Mouse (Mus musculus): ENCODE data around the gene Tram2. TPM values are rescaled to one million over a fixed set of nuclear protein-coding genes. Genes with fewer than 3 reads are reported as not detected.
A peak's percentile ranks its signal among the peaks of the same experiment; 100 is the strongest.

The Tram2 gene
- polyA plus RNA-seq, 1 experiment from 2014 or later = 3.5 TPM

DNA sequence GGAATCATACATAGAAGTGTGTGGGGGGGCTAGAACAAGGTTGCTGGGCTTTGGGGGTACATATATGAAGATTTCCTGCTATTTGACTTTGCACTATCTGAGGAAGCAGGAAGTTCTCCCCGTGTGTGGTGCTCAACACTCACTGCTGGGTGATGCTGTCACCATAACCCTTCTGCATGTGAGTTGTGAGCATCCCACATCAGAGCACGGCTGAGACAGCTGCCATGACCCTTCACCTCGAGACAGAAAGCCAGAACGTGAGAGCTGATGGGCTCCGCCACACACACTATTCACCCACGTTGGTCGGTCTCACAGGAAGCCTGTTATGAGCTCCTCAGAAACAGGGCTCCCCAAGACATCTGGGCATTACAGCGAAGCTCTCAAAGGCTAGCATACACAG lies 74.4 kb downstream of the Tram2 start:
- Histone ChIP-seq H3K9ac (no peak overlapping the region), H3K27ac (no peak overlapping the region), H3K36me3 (peaks cover 18% of the 10 kb centered on the region; the same call in 1 of the 2 replicates), H3K4me2 (replicated peaks) (no peak overlapping the region), H3K4me3 (no peak overlapping the region), H3K4me1 (no peaks in the 10 kb centered on the region), H3K9me3 (no peaks in the 10 kb centered on the region), H3K27me3 (replicated peaks) (no peaks in the 10 kb centered on the region)
- no peak for ATAC-seq (ENCODE audit: low FRiP score, low read depth)
- WGBS = 84% methylated on average over 8 of the region's 8 CpGs

DNA sequence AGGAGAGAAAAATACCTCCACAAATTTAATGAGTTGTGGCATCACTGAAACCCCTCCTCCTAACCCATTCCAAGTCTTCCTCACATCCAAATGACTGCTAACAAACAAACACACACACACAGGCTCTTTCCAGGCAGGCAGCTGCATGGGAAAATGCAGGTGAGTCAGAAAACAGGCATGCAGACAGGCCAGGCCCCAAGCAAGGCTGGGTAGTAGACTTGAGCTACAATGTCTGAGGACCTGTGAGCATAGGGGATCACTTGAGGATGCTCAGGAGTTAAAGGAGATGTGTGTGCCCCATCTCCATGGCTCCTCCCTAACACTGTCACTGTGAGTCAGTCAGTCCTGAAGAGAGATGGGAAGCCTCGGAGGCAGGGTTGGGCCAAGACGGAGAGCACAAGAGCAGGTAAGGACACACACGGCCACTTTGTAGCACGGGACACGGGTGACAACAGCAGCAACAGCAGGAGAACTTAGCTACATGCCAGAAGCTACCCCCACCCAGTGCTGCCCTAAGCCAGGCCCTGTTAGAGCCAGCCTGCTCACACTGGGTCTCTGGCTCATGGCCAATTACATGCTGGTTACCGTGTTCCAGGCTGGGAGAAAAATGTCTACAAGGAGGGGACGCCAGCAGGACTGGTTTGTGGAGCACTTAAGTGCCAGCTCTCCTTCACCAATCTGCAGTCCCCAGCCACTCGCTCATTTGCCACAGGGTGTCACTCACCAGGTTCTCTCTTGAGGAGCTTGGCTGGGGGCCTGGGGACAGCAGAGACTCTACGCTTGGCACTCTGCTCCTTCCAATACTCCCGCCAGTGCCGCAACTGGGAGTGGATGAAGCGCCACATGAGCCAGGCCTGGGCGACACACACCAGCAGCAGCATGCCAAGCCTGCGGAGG lies 76.5 kb downstream of the Tram2 start:
- H3K27me3 ChIP-seq (replicated peaks) = no peaks in the 10 kb centered on the region
- H3K9ac ChIP-seq = no peak overlapping the region
- WGBS = 91% methylated on average over 14 of the region's 14 CpGs
- ATAC-seq (ENCODE audit: low FRiP score, low read depth) = no peak
- no peak overlapping the region for H3K27ac ChIP-seq
- H3K9me3 ChIP-seq = no peaks in the 10 kb centered on the region
- H3K4me3 ChIP-seq = no peak overlapping the region
- H3K4me1 ChIP-seq = no peaks in the 10 kb centered on the region
- H3K36me3 ChIP-seq = peaks cover 18% of the 10 kb centered on the region; the same call in 1 of the 2 replicates
- H3K4me2 ChIP-seq (replicated peaks) = no peak overlapping the region

GRCm38 (mm10) chr1:20997881-20998389 lies 81.1 kb downstream of the Tram2 start:
- Histone ChIP-seq H3K4me1 (0 out of 2 replicates have a peak, but pooled peaks cover 3% of the 10 kb centered on the region), H3K4me3 (no peak overlapping the region), H3K27ac (no peak overlapping the region), H3K9me3 (no peaks in the 10 kb centered on the region), H3K9ac (no peak overlapping the region), H3K36me3 (peaks cover 11% of the 10 kb centered on the region; the same call in 1 of the 2 replicates), H3K27me3 (replicated peaks) (no peaks in the 10 kb centered on the region), H3K4me2 (replicated peaks) (no peak overlapping the region)
- ATAC-seq (ENCODE audit: low FRiP score, low read depth) = no peak
- 72% methylated on average over 13 of the region's 13 CpGs for WGBS

GRCm38 (mm10) chr1:20997328-20997689 lies 81.7 kb downstream of the Tram2 start:
- H3K9ac ChIP-seq = no peak overlapping the region
- H3K27me3 ChIP-seq (replicated peaks) = no peaks in the 10 kb centered on the region
- ATAC-seq (ENCODE audit: low FRiP score, low read depth) = peak; percentile 10; the same call in 1 of the 2 replicates
- peaks cover 5% of the 10 kb centered on the region; the same call in 1 of the 2 replicates for H3K36me3 ChIP-seq
- H3K9me3 ChIP-seq = no peaks in the 10 kb centered on the region
- 0 out of 2 replicates have a peak, but pooled peaks cover 3% of the 10 kb centered on the region for H3K4me1 ChIP-seq
- H3K4me3 ChIP-seq = no peak overlapping the region
- H3K4me2 ChIP-seq (replicated peaks) = no peak overlapping the region
- H3K27ac ChIP-seq = no peak overlapping the region
- WGBS = 81% methylated on average over 2 of the region's 2 CpGs

GRCm38 (mm10) chr1:20996603-20997327 lies 82.3 kb downstream of the Tram2 start:
- ATAC-seq (ENCODE audit: low FRiP score, low read depth) = peak; percentile 45
- Histone ChIP-seq H3K9me3 (no peaks in the 10 kb centered on the region), H3K27me3 (replicated peaks) (no peaks in the 10 kb centered on the region), H3K36me3 (0 out of 2 replicates have a peak, but pooled peaks cover 3% of the 10 kb centered on the region), H3K4me3 (no peak overlapping the region), H3K27ac (no peak overlapping the region), H3K9ac (no peak overlapping the region), H3K4me2 (replicated peaks) (no peak overlapping the region), H3K4me1 (0 out of 2 replicates have a peak, but pooled peaks cover 3% of the 10 kb centered on the region)
- WGBS = 59% methylated on average over 17 of the region's 17 CpGs

DNA sequence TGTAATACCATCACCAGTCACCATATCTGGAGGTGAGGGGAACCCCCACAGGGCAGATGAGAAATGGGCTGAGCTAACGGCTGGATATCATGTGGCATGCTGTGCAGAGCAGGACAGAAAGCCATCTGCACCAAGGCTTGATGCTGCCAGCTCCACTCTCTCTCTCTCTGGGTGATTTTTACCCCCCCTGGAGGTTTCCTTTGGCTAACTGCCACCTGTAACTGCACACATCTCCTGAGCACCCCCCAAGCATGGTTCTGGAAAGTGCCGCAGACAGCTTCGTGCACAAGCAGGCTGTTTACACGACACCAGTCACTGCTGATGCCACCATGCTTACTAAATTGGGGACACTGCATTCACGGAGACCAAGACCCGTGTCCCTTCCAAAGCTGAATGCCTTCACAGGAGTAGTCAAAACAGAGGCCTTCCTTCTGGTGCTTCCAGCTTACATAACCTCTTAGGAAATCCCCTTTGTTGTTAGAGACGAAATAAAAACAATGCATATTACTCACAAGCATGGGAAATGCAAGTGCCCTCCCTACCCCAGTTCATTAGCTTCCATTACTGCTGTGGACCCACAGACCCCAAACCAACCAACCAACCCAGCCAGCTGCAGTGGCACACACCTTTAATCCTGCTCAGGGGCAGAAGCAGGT lies 83.6 kb downstream of the Tram2 start:
- Histone ChIP-seq H3K36me3 (0 out of 2 replicates have a peak, but pooled peaks cover 3% of the 10 kb centered on the region), H3K9me3 (no peaks in the 10 kb centered on the region), H3K4me2 (replicated peaks) (no peak overlapping the region), H3K27me3 (replicated peaks) (no peaks in the 10 kb centered on the region), H3K4me3 (no peak overlapping the region), H3K27ac (no peak overlapping the region), H3K9ac (no peak overlapping the region), H3K4me1 (0 out of 2 replicates have a peak, but pooled peaks cover 3% of the 10 kb centered on the region)
- WGBS = 63% methylated on average over 7 of the region's 7 CpGs
- no peak for ATAC-seq (ENCODE audit: low FRiP score, low read depth)

GRCm38 (mm10) chr1:20994338-20994737 lies 84.7 kb downstream of the Tram2 start:
- ATAC-seq (ENCODE audit: low FRiP score, low read depth) = no peak
- Histone ChIP-seq H3K4me1 (0 out of 2 replicates have a peak, but pooled peaks cover 3% of the 10 kb centered on the region), H3K4me3 (no peak overlapping the region), H3K36me3 (no peaks in the 10 kb centered on the region), H3K9ac (no peak overlapping the region), H3K9me3 (no peaks in the 10 kb centered on the region), H3K27ac (no peak overlapping the region), H3K4me2 (replicated peaks) (no peak overlapping the region), H3K27me3 (replicated peaks) (no peaks in the 10 kb centered on the region)
- WGBS = 94% methylated on average over 5 of the region's 5 CpGs

GRCm38 (mm10) chr1:20993690-20994089 lies 85.3 kb downstream of the Tram2 start:
- 0 out of 2 replicates have a peak, but pooled peaks cover 3% of the 10 kb centered on the region for H3K4me1 ChIP-seq
- H3K4me3 ChIP-seq = no peak overlapping the region
- H3K27me3 ChIP-seq (replicated peaks) = no peaks in the 10 kb centered on the region
- WGBS = 84% methylated on average over 3 of the region's 3 CpGs
- no peak for ATAC-seq (ENCODE audit: low FRiP score, low read depth)
- H3K36me3 ChIP-seq = no peaks in the 10 kb centered on the region
- H3K4me2 ChIP-seq (replicated peaks) = no peak overlapping the region
- H3K9ac ChIP-seq = no peak overlapping the region
- no peaks in the 10 kb centered on the region for H3K9me3 ChIP-seq
- H3K27ac ChIP-seq = no peak overlapping the region

DNA sequence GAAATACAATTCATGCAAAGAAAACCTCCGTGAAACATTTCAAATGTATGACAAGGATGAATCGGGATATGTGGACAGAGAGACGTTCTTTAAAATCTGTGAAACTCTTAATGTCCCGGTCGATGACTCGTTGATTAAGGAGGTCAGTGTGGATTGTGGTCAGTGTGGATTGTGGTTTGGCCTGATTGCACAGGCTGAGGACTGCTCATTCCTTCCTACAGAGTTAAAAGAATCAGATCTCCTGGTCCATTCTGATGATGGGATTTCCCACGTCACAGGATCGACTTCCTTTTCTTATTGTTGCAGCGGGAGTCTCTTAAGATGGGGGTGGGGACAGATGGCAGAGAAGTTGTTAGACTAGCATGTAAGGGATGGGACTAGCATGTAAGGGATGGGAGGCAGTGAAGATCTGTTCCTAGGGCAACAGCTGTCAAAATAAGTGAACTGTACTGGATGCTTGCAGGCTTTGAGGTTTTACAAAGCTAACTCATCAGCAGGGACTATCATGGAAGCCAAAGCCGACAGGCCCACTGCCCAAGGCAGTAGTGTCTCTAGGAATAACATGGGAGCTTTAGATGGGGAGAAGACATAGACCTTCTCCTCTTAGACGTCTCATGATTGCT lies 89.5 kb downstream of the Tram2 start:
- H3K9ac ChIP-seq = no peak overlapping the region
- H3K9me3 ChIP-seq = no peaks in the 10 kb centered on the region
- no peak for ATAC-seq (ENCODE audit: low FRiP score, low read depth)
- H3K27ac ChIP-seq = no peak overlapping the region
- no peak overlapping the region for H3K4me2 ChIP-seq (replicated peaks)
- no peaks in the 10 kb centered on the region for H3K4me1 ChIP-seq
- 87% methylated on average over 11 of the region's 11 CpGs for WGBS
- H3K4me3 ChIP-seq = no peak overlapping the region
- H3K27me3 ChIP-seq (replicated peaks) = no peaks in the 10 kb centered on the region
- no peaks in the 10 kb centered on the region for H3K36me3 ChIP-seq

GRCm38 (mm10) chr1:20986378-20987056 lies 92.5 kb downstream of the Tram2 start:
- Histone ChIP-seq H3K27me3 (replicated peaks) (no peaks in the 10 kb centered on the region), H3K27ac (no peak overlapping the region), H3K4me1 (no peaks in the 10 kb centered on the region), H3K4me3 (no peak overlapping the region), H3K9ac (no peak overlapping the region), H3K4me2 (replicated peaks) (no peak overlapping the region), H3K9me3 (no peaks in the 10 kb centered on the region), H3K36me3 (no peaks in the 10 kb centered on the region)
- peak; percentile 43; the same call in 1 of the 2 replicates for ATAC-seq (ENCODE audit: low FRiP score, low read depth)
- WGBS = 55% methylated on average over 10 of the region's 10 CpGs

DNA sequence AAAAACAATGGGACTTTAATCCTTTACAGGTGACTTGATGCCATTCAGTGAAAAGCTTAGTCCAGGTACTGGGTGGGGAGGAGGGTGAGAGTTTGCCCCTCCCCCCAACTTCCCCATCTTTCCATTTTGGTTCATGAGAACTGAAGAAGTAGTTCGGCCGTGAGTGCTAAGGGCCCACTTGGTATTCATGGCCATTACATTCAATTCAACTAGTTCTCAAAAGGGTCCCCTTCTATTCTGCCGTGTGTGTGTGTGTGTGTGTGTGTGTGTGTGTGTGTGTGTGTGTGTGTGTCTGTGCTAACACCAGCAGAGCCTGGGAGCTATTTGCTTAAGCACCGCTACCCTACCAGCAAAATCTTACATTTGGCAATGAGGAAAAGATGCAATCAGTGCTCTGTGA lies 94.4 kb downstream of the Tram2 start:
- Histone ChIP-seq H3K9me3 (no peaks in the 10 kb centered on the region), H3K36me3 (no peaks in the 10 kb centered on the region), H3K9ac (no peak overlapping the region), H3K27me3 (replicated peaks) (no peaks in the 10 kb centered on the region), H3K4me3 (no peak overlapping the region), H3K4me2 (replicated peaks) (no peak overlapping the region), H3K4me1 (no peaks in the 10 kb centered on the region), H3K27ac (no peak overlapping the region)
- ATAC-seq (ENCODE audit: low FRiP score, low read depth) = peak; percentile 63; the same call in 1 of the 2 replicates
- 44% methylated on average over 4 of the region's 4 CpGs for WGBS

Data from neural tube, embryonic 12.5 days (tissue).